Mouse (Mus musculus) kidney, adult 9 months (tissue): ENCODE data around the gene Eya2.
A peak's percentile ranks its signal among the peaks of the same experiment; 100 is the strongest.
"Not testable (repeated sequence)": the region's sequence is repeated elsewhere in the genome, so short reads cannot be mapped to it uniquely, and the experiment has no call there.

Source experiments
- DNase-seq: peaks from one replicate; pipeline ENCODE4 v3.0.0; 2022

The Eya2 gene

DNA sequence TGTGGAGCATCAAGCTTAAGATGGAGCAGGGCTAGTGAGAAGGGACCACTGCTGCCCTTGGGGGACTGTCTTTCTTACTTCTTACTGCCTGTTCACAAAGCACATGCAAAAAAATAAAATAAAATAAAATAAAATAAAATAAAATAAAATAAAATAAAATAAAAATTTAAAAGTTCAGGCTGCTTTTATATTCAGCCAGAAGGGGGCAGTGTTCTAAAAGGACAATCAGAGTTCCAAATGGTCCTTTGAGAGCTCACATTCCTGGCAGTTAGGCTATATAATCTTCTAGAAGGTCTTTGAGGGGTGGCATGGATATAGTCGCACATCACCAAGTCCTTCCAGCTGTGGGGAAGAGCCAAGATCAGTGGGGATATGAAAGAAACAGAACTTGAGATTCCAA, 191.6 kb downstream of the Eya2 start:
- DNase-seq, result no peak

DNA sequence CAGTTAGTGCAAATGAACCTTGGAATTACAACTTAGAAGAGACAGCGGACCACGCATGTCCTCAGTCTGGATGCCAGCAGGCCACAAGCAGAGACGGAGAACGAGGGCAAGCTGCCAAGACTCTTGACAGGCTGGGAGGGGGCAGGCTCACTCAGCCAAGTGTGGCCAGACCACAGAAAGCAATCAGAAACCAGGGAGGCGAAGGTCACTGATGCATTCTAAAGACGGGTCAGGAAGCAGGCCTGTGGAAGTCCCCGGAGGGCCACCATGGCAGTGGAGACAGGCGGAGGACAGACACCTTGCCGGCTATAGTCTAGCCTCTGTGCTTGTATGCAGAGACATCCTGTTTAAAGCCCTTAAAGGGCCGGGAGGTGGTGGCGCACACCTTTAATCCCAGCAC, 193.2 kb downstream of the Eya2 start:
- peak; percentile 98 for DNase-seq

DNA sequence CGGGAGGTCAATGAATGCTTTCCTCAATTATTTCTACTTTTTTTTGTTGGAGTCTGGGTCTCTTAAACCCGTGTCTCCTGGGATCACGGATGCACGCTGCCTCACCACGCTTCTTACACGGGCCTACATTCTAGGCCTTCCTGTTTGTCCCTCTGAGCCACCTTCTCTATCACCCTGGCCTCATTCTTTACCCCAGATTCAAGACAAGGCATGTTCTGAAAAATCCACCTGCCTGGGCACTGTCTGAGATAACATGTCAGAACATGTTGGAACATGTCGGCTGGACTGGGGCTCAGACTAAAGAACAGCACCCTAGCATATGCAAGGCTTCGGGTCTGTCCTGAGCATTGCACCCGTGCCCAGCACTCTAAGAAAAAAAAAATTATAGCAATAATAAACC, 194.0 kb downstream of the Eya2 start:
- no peak for DNase-seq

DNA sequence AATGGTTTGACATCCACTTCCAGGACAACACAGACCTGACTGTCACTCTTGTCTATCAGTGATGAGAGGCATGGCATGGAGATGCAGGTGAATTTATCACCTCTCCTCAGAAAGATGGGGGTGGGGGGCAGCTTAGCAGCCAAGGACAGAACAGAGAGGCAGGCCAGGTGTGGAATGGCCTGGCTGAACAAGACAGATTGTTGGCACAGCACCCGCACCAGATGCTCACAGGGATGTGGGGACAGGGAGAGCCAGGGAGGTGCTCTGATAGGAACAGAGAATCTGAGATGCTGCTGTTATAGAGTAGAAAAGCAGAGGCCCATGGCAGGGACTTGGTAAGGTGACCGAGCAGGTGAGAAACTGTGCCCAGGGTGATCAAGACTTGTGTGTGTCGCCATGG, 194.8 kb downstream of the Eya2 start:
- DNase-seq, result no peak

DNA sequence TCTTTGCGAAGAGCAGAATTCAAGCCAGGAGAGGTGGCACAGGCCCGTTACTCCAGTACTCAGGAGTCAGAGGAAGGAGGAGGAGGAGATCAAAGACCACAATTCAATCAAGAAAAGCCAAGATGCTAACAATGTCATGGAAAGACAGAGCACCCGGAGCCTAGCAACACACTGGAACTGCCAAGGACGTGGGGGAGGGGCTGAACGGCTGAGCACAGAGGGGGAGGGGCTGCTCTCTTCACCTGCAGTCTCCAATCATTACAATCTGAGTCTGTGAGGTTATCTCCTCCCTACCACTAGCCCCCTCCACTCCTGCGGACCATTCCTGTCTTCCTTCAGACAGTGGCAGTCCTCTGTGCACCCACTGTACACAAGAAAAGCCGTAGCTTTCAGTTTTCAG, 196.2 kb downstream of the Eya2 start:
- DNase-seq, result no peak

DNA sequence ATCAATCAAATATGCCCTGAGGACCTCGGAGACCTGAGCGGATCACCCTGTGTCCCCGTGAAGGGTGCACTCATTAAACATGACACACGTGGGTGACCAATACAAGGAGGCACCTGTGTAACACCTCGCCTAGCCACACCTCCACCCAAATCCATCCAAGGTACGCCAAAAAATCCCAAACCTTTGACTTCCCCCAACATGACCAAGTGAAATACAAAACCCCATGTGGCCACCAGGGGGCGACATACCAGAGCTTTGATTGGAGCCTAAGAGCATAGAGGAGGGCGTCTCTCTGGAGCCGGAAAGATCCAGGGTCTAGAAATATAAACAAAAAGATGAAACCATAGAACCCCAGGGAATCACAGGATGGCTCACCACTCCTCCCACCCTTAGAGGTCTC, 196.8 kb downstream of the Eya2 start:
- peak; percentile 58 for DNase-seq

DNA sequence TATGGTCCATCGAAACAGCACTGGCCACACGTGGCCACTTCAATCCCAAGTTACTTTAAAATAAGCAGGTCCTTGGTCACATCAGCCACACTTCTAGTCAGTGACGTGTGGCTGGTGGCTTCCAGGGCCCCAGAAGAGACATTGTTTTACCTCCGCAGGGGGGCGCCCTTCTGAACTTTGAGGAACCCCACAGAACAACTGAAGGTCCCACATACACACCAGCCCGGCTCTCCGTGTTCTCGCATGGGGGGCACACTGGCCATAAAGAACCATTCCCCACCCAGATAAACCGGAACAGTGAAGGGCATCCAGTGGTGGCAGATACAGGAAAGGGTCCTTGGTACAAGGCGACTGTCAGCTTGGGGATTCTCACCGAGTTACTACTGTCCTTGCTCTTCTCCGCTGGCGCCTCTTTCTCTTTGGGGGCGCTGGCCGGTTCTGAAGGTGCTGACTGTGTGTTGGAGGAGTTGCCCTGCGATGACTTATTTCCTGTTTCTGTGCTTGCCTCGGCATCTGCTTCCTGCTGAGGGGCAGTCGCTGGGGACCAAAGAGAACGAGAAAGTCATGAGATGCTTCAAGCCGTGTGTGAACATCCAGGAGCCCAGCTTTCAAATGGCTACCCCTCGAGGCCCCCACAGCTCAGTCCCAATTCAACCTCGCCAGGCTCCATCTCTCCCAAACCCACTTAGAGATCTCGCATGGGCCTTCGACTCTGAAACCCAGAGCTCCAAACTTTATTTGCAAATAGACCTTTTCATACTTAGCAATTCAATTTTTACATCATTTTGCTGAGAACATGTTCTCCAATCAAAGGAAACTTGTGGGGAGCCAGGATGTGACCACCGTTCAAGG, 197.8 kb downstream of the Eya2 start:
- DNase-seq, result no peak

DNA sequence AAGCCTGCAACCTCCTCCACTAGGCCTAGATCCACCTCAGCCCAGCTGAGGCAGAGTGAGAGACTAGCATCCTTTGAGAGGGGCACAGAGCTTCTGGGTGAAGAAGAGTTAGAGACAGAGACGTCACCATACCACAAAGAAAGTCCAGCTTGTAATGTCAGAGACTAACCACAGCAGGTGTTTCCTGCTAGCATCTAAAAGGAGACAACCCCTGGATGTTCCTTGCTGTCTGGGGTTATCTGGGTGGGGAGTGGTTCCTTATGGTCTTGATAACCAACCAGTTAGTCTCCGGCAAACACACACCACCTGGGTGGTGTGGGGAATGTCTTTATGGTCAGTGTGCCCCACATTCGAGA, 198.4 kb downstream of the Eya2 start:
- DNase-seq, result no peak

DNA sequence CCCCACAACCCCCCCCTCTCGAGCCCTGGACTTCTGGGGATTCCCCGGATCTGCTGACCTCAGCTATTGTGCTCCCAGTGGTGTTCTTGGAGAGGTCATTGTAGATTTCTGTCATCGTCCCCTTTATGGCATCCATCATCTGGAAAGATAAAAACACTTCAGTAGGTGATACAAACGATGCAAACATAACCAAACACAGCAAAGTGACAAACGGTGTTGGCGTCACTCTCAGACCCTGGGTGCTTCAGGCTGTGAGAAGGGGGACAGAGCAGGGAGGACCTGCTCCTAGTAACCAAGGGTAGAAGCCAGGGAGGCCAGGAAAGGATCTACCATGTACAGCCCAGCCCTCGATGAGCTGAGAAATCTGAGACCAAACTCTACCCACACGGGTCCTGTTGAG, 203.0 kb downstream of the Eya2 start:
- no peak for DNase-seq

DNA sequence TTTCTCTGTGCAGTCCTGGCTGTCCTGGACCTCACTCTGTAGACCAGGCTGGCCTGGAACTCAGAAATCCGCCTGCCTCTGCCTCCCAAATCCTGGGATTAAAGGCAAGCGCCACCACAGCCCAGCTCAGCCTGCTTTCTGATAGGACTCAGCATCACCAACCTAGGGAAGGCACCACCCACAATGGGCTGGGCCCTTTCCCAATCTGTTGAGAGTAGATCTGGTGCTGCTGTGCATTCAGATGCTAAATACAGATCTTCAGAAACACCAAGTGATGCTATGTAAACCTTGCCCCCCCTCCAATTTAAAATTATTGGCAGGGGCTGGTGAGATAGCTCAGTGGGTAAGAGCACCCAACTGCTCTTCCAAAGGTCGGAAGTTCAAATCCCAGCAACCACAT, 205.3 kb downstream of the Eya2 start:
- not testable (repeated sequence) for DNase-seq

DNA sequence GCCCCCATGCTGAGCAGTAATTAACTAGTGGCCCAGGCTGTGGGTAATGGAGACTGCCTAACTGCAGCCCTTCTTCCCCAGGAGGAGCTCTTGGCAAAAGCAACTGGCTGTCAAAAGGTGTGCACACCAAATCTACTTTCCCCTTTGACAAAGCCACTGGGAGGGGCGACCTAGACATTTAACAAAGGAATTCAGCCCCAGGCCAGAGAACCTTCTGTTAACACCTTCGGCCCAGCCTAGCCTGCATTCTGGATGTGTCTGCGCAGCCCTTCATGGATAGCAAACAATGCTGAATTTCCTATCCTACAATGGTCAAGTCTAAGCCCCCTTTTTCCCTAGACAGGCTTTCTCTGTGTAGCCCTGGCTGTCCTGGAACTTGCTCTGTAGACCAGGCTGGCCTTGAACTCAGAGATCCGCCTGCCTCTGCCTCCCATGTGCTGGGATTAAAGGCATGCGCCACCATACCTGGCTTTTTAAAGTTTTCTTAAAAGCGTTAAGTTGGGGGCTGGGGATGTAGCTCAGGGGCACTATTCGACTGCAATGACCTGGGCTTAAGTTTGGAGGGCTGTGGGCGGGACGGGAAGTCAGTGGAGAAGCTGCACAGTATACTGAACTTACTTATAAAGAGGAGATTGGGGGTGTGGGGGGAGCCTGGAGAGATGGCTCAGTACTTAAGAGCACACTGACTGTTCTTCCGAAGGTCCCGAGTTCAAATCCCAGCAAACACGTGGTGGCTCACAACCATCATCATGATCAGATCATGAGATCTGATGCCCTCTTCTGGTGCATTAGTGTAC, 213.5 kb downstream of the Eya2 start:
- no peak for DNase-seq

DNA sequence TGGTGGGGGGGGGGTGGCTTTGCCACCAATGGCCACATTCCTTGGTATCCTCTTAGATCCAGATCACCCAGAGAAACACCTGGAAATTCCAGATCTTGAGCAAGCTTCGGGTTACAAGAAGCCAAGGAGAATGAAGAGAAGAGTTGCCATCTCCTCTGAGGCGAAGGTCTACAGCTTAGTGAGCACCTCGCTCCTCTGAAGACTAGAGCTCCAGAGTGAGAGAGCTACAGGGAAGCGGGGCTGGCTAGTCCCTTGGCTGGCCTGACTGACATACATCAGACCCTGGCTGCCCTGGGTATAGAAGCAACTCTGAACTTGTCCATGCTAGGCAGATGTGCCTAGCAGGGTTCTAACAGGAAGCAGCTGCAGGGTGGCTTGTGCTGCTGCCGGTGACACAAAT, 214.3 kb downstream of the Eya2 start:
- no peak for DNase-seq

DNA sequence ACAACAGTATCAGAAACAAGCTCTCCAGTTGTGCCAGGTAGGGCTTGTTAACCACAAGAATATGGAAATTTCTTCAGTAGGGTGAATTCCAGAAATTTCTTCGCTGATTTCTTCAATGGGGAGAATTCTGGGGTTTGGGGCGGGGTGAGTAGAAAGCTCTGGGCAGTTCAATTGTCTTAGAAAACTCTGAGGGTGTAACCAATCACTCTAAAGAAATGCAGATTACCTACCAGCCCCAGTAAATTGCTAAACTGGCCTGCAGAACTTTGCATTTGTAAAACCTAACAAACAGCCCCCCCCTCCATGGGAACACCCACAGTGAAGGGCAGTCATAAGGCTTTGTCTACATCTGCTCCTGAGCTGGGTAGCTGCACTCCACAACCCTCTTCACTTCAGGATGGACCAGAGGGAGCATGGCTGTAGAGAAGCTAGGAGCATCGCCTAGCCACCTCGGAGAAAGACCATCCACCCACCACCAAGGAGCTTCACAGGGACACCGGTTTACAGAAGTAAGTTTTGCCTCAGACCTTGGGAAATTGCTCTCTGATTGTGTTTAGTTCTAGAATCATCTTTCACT, 215.2 kb downstream of the Eya2 start:
- no peak for DNase-seq

DNA sequence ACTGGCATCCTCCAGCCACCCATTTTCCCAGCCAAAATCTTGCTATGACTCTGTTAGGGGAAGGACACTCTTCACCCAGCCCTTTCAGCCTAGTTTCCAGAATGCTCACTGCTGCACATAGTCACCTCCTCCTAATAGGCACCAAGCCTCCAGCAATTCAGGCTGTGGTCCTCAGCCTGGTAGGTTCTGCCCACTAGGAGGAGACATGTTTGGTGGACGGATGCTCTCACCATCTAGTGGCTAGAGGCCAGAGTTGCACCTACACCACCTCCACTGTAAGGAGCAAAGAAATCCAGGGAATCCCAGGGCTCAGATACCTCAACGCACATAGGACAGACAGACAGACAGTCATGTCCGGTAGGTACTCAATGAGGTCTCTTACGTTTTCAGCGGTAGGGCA, 216.7 kb downstream of the Eya2 start:
- DNase-seq, result peak; percentile 77

DNA sequence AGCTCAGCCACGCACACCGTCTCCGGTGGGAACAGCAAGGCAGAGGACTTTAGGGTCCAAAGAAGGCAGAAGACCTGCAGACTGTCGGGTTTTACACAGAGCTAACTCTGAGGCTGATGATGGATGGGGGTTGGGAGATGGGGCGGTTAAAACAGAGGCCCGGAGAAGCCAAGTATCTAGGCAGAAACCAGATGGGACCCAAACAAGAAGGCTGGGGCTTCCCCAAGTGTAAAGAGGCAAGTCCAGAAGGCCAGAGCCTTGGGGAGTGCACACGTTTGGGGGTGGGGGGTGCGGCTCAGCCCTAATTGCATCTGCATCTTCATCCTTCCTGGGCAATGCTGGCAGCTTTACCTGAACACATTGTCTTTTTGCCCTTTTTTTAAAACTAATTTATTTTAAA, 218.1 kb downstream of the Eya2 start:
- DNase-seq, result no peak

DNA sequence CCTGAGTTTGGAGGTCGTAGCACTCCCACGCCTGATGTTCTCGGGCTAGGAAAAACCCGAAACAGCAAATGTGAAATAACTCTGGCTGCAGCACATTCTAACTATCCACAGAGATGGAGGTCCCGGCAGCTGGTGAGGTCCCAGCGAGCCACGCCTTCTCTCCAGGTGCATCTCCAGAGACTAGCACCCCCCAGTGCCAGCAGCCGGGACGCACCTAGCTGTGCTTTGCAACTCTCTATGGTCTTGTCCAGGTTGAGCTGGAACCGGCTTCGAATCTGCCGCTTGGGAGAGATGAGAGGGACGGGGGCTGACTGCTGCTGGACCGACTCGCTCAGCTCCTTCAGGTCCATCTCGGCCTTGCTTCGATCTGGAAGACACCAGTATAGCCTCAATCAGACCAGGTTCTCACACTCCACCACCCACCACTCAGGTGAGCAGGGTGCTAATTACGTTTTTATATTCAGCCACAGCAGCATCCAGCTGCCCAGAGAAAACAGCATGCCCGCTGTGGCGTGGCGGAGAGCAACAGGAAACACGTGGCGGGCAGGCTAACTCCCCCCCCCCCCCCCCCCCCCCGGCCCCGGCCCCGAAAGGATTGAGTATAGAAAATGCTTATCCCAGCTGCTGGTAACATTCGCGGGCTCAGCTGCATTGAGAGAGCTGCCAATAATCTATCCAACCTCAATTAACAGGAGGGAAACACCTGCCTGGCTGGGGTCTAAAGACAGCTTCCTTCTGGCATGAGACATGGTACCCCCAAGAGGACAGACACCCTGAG, 220.5 kb downstream of the Eya2 start:
- DNase-seq, result no peak

DNA sequence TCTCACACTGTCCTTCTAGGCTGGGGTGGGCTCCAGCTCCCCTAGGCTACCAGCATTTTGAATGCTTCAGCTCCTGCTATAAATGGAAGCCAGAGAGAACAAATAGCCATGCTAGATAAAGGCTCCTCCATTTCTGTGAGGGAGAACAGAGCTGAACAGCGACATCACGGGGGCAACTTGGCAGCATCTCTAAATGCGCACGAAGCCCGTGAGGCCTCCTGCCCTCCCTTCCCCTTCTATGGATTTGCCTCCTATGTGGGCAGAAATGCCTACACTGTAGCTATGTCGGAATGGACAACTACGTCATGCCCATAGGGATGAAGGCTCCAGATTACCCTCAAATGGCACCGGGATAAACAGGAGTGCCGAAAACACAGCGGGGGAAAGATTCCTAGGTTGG, 222.6 kb downstream of the Eya2 start:
- no peak for DNase-seq

DNA sequence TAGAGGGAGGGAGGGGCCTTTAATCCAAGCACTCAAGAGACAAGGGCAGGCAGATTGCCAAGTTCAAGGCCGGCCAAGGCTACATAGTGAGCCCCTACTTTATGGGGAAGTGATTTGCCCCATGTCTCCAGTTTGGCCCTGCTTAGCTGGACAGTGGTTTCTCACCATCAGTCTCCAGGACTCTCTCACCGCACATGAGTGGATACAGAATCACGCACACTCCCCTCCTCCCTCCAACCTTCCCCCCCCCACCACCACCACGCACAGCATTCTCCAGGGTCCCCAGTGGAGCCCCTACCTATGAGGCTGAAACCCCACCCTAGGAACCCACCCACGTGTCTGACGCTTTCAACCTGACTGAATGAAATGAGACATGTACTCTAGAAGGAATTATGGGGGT, 223.7 kb downstream of the Eya2 start:
- no peak for DNase-seq

DNA sequence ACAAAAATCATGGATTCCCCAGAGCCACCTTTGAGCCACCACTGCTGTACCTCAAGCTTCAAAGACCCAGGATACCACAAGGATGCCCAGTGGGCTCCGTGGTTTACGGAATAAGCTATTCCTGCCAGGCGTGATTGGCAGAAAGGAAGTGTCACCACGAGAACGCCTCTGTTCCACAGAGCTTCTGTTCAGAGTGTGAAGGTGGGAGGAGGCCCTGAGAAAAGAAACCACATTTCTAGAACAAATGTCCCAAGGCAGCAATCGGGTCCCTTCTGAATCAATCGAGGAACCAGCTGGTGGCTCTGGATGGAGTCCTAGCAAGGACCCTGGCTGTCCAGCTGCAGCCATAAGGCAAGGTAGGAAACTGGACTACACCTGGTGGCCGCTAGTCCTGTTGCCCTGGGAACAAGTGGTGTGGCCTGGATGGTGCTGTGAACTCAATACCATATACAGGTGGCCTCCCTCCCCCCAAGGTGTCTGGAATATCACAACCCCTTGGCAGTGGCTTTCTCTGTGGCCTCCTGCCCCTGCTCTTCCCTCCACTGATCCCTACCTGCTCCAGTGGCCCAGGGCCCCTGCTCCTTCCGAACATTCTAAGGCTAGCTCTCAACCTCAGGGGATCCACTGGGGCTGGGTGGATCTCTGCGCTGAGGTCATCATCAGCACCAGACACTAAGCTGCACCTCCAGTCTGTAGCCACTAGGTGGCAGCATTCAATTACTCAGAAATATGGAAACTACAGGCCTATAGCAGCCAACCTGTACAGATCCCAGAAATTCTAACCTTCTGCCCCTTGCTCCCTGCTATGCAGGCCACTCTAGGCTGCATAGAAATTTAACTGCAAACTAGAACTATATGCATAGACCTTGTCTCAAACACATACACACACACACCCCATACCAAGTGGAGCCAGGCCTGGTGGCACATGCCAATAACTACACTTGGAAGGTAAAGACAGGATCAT, 224.4 kb downstream of the Eya2 start:
- peak; percentile 78 for DNase-seq

DNA sequence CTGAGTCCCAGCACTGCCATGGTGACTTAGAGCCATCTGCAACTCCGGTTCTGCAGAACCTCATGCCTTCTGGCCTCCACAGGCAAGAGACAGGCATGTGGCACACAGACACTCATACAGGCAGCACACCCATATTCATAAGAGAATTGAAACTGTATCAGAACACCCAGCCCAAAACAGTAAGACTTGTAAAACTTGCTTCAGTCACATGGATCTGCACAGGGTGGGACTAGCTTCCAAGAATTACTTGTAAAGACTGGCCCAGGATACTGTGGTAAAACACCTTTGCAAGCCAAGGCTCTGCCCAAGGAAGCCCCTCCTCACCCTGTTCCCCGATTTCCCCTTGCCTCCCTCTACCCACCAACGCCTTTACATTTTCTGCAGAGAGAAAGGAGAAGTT, 225.2 kb downstream of the Eya2 start:
- DNase-seq, result no peak

DNA sequence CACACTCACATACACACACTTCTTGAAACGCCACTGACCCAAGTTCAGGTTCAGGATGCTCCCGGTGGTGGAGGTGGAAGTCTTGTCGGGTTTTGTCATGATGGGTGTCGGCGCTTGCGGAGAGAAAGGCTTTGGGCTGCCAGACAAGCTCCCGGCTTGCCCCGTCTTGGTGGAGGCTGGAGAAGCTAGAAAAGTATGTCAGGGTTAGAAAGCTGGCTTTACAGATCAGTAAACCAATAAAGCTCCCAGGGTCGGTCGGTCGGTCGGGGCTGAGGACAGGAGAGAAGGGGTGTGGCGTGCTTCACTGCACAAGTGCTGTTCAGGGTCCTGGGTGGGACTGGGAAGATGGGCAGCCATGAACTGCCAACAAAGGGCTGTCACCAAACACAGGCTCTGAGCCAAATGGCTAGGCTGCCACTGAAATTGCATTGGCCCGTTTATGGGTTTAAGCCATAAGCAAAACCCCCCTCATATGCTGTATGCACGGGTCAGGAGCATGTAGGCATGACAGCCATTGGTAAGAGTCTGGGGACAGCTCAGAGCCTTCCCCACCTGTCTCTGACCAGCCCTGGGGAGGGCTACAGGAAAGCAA, 225.8 kb downstream of the Eya2 start:
- DNase-seq, result no peak
